Mouse (Mus musculus): ENCODE data around the gene Yy1.
"Not testable (repeated sequence)": the region's sequence is repeated elsewhere in the genome, so short reads cannot be mapped to it uniquely, and the experiment has no call there.

Gene Yy1

GRCm38 (mm10) chr12:108826282-108826957, 33.6 kb downstream of the Yy1 start:
- no peak for DNase-seq (ENCODE audit: low spot score in 2 of 2)

GRCm38 (mm10) chr12:108826958-108827535, 34.3 kb downstream of the Yy1 start:
- DNase-seq (ENCODE audit: low spot score in 2 of 2) = no peak

GRCm38 (mm10) chr12:108827641-108828040, 34.9 kb downstream of the Yy1 start:
- DNase-seq (ENCODE audit: low spot score in 2 of 2) = no peak

- no peak for DNase-seq (ENCODE audit: low spot score in 2 of 2)
These were observed 36.9 kb downstream of the Yy1 start for GRCm38 (mm10) chr12:108829636-108830035.

- DNase-seq (ENCODE audit: low spot score in 2 of 2) = no peak
These were observed 37.6 kb downstream of the Yy1 start for GRCm38 (mm10) chr12:108830358-108830757.

- DNase-seq (ENCODE audit: low spot score in 2 of 2) = no peak
These were observed 39.3 kb downstream of the Yy1 start for GRCm38 (mm10) chr12:108831966-108832643.

GRCm38 (mm10) chr12:108832851-108833250, 40.1 kb downstream of the Yy1 start:
- DNase-seq (ENCODE audit: low spot score in 2 of 2) = no peak

- DNase-seq (ENCODE audit: low spot score in 2 of 2) = no peak
These were observed 40.6 kb downstream of the Yy1 start for GRCm38 (mm10) chr12:108833408-108833807.

- no peak for DNase-seq (ENCODE audit: low spot score in 2 of 2)
These were observed 41.6 kb downstream of the Yy1 start for GRCm38 (mm10) chr12:108834337-108834736.

GRCm38 (mm10) chr12:108834786-108835185, 42.0 kb downstream of the Yy1 start:
- no peak for DNase-seq (ENCODE audit: low spot score in 2 of 2)

- DNase-seq (ENCODE audit: low spot score in 2 of 2) = no peak
These were observed 42.6 kb downstream of the Yy1 start for GRCm38 (mm10) chr12:108835208-108835839.

- DNase-seq (ENCODE audit: low spot score in 2 of 2) = peak; percentile 89 to 96
These were observed 43.2 kb downstream of the Yy1 start, which contains the start of the genes Slc25a29 and Slc25a47 for GRCm38 (mm10) chr12:108835840-108836409. Slc25a29 (minus strand) TSS chr12:108835883. Slc25a47 (plus strand) TSS chr12:108836046.

GRCm38 (mm10) chr12:108836722-108837121, 43.9 kb downstream of the Yy1 start:
- DNase-seq (ENCODE audit: low spot score in 2 of 2) = no peak

- no peak for DNase-seq (ENCODE audit: low spot score in 2 of 2)
These were observed 48.4 kb downstream of the Yy1 start for GRCm38 (mm10) chr12:108841181-108841580.

GRCm38 (mm10) chr12:108842663-108843062, 49.9 kb downstream of the Yy1 start:
- DNase-seq (ENCODE audit: low spot score in 2 of 2) = no peak

GRCm38 (mm10) chr12:108848033-108848432, 55.3 kb downstream of the Yy1 start:
- DNase-seq (ENCODE audit: low spot score in 2 of 2) = not testable (repeated sequence)

GRCm38 (mm10) chr12:108849488-108850022, 56.8 kb downstream of the Yy1 start:
- no peak for DNase-seq (ENCODE audit: low spot score in 2 of 2)

GRCm38 (mm10) chr12:108850129-108850528, 57.4 kb downstream of the Yy1 start:
- DNase-seq (ENCODE audit: low spot score in 2 of 2) = no peak

GRCm38 (mm10) chr12:108850886-108851285, 58.1 kb downstream of the Yy1 start:
- no peak for DNase-seq (ENCODE audit: low spot score in 2 of 2)

GRCm38 (mm10) chr12:108852822-108853221, 60.0 kb downstream of the Yy1 start:
- no peak for DNase-seq (ENCODE audit: low spot score in 2 of 2)

- no peak for DNase-seq (ENCODE audit: low spot score in 2 of 2)
These were observed 62.3 kb downstream of the Yy1 start for GRCm38 (mm10) chr12:108855081-108855480.

- DNase-seq (ENCODE audit: low spot score in 2 of 2) = no peak
These were observed 63.4 kb downstream of the Yy1 start for GRCm38 (mm10) chr12:108856186-108856585.

Measured in left cerebral cortex, adult 9 months (tissue).